Mouse (Mus musculus) thymus, adult 2 months (tissue): Measurements from ENCODE around the gene Zfand3.

Experiments
- CTCF ChIP-seq: fragments of 200-500 bp; IDR thresholded peaks from 2 replicates; pipeline ENCODE4 v1.5.1; 2012; ENCODE audit warnings: mild to moderate bottlenecking, control low read depth, low read length, moderate library complexity, borderline replicate concordance; ENCODE audit not compliant: control insufficient read depth, poor library complexity, insufficient read depth; ENCODE audit errors: extremely low read depth
- POLR2A ChIP-seq: fragments of 200-500 bp; IDR thresholded peaks from 2 replicates; pipeline ENCODE4 v1.6.1; 2012; ENCODE audit warnings: mild to moderate bottlenecking, low read length, control low read depth, moderate library complexity; ENCODE audit not compliant: control insufficient read depth, poor library complexity, insufficient read depth; ENCODE audit errors: extremely low read depth

GRCm38 (mm10) chr17:29975731-29976130, 28.8 kb upstream of the Zfand3 start:
- TF ChIP-seq CTCF (peak; percentile 88; the same call in 1 of the 2 replicates), POLR2A (0 out of 2 replicates have a peak, but pooled peaks have one; percentile 17)
